Mouse (Mus musculus) retina, postnatal 7 days (tissue): ENCODE results near the gene Coa7.
"Not testable (repeated sequence)": the region's sequence is repeated elsewhere in the genome, so short reads cannot be mapped to it uniquely, and the experiment has no call there.

ENCODE experiments used
- DNase-seq: peaks from one replicate; pipeline ENCODE4 v3.0.0-alpha.2; 2012; ENCODE audit warnings: low read depth, low spot score

Gene Coa7

DNA sequence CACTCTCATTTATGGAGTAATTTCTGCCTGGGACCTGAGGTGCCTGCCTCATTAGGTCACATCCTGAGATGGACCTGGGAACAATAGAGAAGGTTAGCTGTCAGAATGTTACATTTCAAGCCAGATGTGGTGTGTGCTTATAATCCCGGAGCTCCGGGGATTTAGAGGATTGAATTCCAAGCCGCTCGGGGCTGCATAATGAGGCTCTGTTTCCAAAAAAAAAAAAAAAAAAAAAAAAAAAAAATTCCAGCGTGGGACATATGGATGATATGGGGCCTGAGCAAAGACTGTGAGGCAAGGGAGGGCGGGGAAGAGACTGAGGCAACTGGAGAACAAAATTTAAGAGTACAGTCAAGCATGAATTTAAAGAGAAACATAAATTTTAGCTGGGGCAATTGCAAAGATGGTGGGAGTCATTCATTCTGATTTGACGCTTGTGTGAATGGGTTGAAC is 16.7 kb downstream of the Coa7 start:
- DNase-seq = no peak

DNA sequence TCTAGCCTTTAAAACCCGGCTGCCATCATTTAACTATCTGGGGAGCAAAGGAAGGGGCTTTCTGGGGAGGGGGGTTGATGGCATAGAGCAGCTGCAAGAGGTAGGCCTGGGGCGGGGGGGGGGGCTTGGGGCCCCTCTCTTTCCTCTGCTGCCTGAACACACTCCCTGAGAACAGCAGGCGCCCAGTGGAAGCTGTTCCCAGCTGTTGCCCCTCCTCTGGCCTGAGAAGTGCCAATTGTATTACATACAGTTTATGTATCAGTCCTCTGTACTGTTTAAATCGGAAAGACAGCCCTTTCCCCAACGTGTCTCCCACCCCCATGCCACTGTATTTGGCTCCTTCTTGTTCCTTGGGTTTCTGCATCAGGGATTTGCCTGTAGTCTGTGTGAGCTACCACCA is 17.9 kb downstream of the Coa7 start:
- no peak for DNase-seq

DNA sequence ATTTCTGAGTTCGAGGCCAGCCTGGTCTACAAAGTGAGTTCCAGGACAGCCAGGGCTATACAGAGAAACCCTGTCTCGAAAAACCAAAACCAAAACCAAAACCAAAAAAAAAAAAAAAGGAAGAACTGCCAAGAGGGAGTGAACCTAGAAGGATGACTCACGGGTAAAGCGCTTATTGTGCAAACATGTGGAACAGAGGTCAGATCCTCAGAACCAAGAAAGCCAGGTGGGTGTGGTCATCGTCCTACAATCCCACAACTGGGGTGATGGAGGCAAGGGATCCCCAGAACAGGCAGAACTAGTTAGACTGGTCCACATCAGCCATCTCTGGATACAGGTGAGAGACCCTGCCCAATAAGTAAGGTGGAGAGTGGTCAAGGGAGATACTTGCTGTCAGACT is 19.2 kb downstream of the Coa7 start:
- no peak for DNase-seq

DNA sequence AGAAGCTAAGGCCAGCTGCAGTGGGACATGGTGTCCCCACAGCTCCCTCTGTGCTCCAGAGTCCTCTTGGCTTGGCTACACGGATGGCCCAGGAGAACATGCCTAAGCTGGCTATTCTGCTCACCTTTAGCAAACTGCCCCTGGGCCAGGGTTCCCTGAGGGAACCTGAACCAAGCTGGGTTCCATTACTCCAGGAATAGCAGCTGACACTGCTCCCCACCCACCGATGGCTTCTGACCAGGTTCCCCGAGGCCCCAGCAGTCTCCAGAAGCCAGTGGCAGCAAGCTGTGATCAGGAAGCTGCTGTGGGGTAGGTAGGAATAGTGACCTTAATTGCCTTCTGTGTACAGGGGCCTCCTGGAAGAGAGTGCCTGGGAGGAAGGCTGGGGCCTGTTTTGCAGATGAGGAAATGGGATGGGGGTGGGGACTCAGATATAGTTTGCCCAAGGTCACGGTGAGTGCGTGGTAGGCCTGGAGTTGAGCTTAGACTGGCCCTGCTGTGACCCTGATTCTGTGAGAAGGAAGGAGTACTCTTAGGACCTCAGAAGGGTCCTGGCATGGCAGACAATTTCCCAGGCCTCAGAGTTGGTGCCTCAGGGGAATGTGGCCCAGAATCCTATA is 20.4 kb downstream of the Coa7 start:
- DNase-seq = no peak

DNA sequence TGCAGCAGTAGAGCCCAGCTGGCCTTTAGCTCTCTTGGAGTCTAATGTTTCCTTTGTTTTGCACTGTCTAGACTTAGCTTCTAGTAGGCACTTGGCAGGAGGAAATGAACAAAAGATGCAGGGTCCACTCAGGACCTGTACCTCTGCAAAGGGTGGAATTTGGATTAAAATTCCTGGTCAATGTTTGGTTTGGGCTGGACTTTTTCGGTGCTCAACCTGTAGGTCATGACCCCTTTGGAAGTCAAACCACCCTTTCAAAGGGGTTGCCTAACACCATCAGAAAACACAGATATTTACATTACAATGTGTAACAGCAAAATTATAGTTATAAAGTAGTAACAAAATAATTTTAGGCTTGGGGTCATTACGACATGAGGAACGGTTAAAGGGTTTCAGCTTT is 21.1 kb downstream of the Coa7 start:
- no peak for DNase-seq

DNA sequence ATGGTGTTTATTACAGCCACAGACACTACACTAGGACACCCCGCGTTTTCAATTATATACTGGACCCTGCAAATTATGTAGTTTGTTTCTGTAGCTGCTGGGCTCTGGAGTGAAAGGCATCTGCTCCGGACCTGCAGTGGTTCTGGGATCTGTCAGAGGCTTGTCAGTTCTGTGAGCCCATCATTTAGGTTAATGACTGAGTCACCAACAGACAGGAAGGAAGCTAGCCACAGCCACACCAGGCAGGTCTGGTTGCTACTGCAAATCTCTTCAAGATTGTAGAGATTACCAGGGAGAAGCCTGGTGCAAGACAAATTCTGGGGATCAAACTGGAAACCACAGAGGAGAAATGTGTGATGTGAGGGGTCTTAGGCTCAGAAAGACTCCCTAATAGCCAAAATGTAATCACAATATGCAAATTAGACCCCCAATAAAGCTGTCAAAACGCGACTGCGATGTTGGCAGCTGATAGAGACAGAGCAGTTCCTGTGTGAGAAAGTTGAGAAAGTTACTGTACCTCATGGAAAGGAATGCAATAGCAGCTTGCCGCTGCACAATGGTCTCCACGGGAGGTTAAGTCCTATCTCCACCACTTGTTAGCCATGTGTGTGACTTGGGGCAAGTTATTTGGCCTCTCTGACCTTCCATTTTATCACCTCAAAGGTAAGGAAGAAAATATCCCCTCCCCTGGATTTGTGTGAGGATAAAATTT is 22.1 kb downstream of the Coa7 start:
- DNase-seq = no peak

DNA sequence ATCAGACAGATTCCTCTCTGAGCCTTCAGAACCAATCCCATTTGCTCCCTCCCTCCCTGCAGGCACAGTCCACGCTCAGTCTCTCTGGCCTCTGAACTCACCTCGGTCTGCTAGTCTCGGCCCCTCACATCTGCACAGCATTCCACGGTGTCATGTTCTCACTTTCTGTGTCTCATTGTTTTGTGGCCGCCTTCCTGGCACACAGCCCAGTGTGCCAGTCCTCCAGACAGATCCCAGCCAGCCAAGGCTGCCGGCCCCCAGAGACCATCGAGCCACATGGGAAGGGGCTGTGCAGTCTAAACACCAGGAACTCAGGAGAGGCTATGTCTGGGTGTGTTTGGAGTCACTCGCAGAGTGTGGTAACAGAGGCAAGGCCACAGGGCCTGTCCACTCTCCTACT is 22.9 kb downstream of the Coa7 start:
- no peak for DNase-seq

DNA sequence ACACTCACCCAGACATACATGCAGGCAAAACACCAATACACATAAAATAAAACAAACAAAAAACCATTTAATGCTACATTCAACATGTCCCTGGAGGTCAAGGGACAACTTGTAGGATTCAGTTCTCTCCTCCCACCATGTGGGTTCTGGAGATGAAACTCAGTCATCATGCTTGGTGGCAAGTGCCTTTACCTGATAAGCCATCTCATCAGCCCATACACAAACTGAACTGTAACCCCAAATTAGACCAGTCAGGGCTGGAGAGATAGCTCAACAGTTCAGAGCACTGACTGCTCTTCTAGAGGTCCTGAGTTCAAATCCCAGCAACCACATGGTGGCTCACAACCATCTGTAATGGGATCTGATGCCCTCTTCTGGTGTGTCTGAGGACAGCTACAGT is 25.7 kb downstream of the Coa7 start:
- not testable (repeated sequence) for DNase-seq

DNA sequence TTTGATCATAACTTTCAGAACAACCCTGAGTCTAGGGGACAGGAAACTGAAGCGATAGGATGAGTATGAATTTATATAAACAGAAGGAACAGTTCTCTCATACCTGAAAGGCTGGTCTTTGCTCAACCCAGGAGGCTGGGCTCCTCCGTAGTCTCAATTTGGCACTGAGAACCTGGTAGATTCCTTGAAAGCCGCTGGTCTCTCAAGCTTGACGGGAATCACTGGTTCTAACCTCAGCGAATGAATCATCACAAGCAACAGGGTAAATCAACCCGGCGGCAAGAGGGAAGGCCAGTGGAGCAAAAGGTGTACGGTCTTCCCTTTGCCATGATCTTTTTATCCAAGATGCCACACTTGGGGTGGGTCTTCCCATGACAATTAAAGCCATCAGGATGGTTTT is 29.5 kb downstream of the Coa7 start:
- no peak for DNase-seq

DNA sequence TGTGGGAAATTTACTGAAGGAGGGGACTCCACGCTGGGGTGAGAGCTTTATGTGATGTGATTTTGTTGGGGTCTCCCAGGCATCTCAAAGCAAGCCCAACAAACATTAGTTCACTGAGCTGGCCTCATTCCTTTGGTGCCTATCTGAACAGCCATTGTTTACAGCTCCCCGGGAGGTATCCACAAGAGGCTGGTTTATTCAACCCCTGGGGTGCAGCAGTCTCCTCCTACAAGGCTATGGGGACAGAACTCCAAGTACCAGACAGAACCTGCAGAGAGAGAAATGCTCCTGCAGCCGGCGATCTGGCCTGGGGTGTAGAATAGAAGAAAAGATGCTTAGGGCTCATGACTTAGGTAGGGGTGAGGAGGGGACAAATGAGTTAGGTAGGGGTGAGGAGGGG is 30.6 kb downstream of the Coa7 start:
- DNase-seq = no peak

DNA sequence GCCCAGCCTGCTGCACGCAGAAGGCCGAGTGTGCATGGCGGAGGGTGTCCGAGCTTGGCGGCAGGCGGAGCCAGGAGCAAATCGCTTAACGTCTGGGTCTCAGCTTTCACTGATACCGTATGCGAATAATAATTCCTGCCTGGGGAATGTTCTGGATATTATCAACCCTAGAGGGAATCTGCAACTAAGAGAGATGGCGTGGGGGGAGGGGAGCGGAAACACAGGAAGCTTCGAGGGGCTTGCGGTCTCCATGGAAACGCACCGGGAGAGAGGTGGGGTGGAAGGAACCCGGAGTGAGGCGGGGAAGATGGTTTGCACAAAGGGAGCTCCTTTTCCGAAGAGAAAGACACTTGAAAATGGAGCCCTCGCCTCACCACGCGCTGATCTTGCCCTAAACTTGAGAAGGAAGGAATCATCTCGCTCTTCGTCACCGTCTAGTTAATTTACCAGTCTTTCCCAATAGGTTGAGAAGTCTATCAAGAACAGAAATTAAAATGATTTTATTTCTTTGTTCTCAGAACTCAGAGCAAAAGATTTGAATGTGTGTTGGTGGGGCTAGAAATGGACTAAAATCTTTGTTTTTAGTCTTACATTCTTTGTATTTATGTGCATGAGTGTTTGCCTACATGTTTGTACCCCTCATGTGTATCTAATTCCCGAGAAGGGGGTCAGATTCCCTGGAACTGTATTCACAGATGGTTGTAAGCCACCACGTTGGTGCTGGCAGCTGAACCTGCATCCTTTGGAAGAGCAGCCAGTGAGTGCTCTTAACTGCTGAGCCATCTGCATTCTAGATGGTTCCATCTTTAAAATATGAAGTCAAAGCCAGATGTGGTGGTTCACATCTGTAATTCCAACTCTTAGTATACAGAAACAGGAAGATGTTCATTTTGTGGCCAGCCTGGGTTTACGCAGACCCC is 32.5 kb downstream of the Coa7 start:
- DNase-seq = peak; percentile 38

DNA sequence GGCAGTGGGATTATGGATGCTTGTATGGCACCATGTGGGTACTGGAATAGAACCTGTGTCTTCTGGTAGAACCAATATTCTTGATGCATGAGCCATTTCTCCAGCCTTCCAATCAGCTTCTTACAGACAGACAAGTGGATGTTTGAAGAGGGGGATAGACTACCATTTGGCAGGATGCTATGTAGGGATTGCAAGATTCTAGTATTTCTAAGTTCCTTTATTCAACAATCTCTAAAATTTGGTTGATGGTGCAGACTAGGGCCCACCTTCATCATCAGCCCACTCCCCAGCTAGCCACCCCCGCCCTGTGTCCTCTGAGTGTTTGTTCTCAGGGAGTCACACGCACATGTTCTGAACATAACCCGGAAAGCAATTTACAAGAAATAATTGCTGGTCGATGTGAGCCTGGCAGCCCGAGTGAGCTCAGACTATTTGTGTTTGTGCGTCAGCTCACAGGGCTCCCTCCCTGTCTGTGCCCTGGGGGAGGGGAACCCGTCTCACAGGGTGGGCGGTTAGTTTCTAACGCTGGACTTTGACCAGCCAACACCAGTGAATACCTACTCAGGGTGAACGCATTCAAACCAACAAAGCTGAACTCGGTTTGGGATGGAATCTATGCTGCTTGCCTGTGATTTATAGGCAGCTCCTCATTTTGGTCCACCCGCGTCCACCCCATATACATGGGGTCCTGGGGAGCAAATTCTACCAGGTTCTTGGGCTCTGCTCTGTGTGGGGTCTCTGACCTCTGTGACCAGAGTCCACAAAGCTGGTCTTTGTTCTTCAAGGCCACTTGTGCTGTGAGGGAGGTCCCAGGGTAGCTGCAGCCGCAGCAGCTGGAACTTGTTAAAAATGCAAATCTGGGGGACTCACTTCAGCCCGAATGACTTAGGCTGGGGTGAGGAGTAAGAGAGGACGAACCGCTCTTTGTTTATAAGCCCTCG is 34.7 kb downstream of the Coa7 start:
- no peak for DNase-seq

DNA sequence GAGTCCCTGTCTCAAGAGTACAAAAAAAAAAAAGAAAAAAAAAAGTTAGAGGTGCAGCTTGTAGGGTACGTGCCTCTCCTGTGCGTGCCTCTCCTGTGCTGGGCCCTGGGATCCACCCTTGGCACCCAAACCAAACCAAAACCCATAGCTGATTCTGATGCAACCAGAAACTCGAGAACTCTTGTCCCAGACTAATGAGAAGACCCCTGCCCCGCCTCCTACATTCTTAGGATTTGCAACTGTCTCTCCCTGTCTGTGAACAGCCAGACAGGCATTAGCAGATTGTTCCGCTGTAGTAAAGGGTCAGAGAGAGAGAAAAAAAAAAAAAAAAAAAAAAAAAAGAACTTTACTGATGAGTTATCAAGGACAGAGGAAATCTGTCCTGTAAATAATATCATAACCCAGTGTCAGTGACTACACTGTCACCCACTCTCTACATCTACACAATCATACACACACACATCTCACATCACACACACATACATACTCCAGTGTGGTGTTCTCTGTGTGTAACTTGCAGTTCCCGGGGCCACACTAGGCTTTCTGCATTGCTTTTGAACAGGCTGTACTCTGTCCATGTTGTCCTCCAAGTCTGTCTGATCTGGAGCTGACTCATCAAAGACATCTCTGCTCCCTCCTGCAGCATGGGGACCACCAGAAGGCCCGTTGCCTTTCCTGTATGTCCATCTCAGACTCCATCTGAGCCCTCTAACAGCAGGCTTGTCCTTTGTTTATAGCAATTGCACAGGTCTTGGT is 35.6 kb downstream of the Coa7 start:
- DNase-seq = no peak

DNA sequence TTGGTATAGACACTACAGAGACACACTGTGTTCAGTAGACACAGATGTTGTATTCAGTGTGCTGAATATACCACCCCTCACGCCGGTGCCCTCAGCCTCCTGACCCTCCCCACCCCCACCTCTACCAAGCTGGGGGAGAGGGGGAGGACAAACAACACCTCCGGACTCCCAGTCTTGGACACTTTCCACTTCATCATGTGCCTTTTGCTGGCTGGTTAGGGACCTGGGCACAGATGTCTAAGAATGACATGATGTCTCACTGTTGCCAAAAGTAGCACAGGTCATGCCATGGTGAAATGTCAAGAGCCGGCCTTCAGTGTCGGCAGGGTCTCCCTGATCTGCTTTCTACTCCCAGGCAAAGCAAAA is 36.2 kb downstream of the Coa7 start:
- DNase-seq = no peak

DNA sequence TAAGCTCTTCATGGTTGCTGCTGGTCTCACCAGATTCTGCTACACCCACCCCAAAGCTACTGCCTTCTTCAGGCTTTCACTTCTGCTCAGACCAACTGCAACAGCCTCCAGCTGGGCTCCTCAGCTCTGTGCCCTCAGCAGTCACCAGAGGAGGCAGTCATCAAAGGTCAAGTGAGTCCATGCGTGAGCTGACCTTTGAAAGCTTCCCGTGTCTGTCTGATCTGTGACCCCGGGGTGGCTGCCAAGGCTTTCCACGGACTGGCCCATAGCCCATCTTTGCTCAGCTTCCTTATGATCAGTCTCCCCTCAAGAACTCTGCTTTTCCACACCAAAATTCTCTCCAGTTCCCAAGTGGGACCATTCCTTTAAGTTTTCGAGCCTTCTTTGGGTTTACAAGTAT is 41.3 kb downstream of the Coa7 start:
- DNase-seq = no peak

DNA sequence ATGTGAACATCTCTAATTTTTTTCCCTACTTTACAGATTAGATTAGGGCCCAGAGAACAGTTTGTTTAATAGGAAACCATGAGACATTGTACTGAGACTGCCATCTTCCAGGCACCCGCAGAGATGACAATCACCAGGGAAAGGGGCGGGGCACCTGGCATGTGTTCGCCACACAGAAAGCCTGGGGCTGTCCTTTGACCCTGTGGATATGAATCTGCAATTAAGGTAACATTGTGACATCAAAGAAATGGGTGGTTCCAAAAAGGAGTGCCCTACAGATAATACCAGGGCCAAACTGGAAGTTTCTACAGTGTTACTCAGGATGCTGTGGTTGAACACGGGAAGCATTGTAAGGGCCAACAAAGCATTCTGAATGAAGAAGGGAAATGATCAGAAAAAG is 42.5 kb downstream of the Coa7 start:
- no peak for DNase-seq

DNA sequence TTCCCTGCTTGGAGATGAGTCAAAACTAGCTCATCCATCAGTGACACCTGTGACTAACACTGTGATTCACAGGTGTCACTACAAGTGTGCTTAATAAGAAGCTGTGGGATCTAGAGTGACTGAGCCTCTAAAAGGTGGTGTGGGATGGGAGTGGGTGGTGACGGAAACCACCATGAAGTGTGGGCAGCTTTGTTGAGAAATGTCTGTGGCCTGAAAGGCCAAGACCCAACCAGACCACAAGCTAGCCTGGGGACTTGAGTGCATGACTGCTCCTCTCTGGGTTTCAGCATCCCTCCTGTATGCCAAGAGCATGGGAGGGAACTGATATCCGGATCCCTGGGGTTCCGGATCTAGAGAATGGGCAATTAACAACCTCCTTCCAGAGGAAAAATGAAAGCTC is 43.5 kb downstream of the Coa7 start:
- no peak for DNase-seq

DNA sequence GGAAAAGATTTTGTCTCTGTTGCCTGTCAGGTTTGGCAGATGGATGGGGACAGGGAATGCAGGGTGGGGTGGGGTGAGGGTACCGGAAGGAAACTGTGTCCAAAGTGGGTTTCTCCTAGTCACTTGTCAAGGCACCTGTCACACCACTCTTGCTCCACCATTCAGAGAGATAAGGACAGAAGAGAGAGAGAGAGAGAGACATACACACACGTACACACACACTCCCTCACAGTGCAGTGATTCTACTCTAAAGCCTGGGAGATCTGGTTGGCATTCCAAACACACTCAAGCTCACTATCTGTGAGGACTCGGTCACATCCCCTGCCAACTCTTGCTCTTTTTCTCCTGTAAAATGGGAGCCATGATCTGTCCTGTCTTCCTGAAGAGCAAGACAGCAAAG is 44.2 kb downstream of the Coa7 start:
- DNase-seq = no peak

DNA sequence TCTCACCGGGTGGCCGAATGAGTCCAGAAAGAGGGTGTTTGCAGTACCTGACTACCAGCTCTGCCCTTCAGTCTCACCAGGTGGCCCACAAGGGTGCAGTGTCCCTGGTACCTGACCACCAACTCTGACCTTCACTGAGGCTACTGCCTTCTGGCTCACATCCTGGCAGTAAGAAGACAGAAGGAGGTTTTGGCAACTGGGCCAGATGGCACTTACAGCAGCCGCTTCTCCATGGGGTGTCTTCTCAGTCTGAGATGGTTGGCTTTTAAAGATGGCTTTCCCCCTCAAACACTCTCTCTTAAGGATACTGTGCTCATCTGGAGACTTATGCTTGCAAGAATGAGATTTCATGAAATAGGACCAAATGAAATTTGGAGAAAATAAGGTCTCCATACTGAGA is 51.5 kb downstream of the Coa7 start:
- DNase-seq = no peak

DNA sequence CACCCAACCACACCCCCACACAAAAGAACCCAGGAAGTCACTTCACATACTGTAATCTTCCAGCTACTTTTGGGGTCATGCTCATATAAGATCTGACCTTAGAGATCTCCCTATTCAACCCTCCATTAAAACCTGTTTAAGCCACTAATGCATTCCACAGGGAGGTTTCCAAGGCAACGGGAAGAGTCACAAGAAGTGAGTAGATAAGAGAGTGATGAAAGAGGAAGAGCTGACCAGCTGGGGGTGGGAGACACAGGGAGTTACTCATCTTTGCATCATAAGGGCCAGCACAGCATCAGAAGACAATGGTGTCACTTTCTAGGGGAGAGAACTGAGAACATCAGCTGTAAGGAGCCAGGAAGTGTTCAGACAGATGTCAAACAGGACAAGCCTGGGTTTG is 52.2 kb downstream of the Coa7 start:
- DNase-seq = no peak

DNA sequence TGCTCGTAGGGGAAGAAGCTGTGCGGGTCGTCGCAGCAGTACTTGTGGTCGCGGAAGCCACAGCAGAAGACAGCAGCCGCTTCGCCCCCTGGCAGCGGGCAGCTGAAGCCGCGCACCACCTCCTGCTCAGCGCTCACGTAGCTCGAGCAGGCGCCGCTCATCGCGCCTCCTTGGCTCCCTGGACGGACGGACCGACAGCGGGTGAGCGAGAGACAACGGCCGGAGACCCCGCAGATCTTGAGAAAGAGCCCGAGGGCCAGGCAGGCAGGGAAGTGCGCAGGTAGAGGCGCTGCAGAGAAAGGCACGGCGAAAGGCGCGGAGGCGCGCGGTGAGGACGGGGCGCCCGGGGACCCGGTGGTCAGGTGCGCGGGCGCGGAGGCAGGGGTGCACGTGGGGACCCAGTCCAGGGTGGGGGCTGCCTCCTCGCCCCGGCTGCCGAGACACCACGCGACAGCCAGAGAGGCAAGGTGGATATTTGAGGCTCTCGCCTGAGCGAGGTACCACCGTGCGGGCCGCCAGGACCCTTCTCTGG is 55.3 kb downstream of the Coa7 start, which contains the start of gene Shisal2a:
Gene Shisal2a (minus strand): TSS at position 167 of the 532 bp plus-strand sequence.
- DNase-seq = no peak
